Mouse (Mus musculus) CH12.LX (cell line): Measurements from ENCODE around the gene Kif17. TPM values are rescaled to one million over a fixed set of nuclear protein-coding genes. Genes with fewer than 3 reads are reported as not detected.

Experiments
- DNase-seq: peaks from one replicate; pipeline ENCODE4 v3.0.0-alpha.2; 2013; ENCODE audit errors: extremely low read depth
- H3K27ac ChIP-seq: 2 replicates; pipeline ENCODE4 v1.5.1; 2012; ENCODE audit warnings: low read depth, mild to moderate bottlenecking, control low read depth, moderate library complexity; ENCODE audit not compliant: insufficient read depth
- H3K27me3 ChIP-seq: replicated peaks from 2 replicates; pipeline ENCODE3; 2012; ENCODE audit warnings: inconsistent platforms
- H3K36me3 ChIP-seq, 2 experiments: replicated peaks in 1 of 2; 2 replicates each; pipeline versions ENCODE3 to v1.6.1; 2012; ENCODE audit warnings: inconsistent platforms in 1 of 2, low read length in 1 of 2, mild to moderate bottlenecking in 1 of 2, mixed read lengths in 1 of 2, moderate library complexity in 1 of 2; ENCODE audit not compliant: control insufficient read depth in 1 of 2, insufficient read depth in 1 of 2
- H3K4me1 ChIP-seq, 2 experiments: 2 replicates each; pipeline ENCODE4 v1.6.1; 2012; ENCODE audit warnings: inconsistent platforms in 1 of 2, moderate library complexity in 1 of 2; ENCODE audit not compliant: insufficient read depth in 2 of 2, control insufficient read depth in 1 of 2
- H3K4me2 ChIP-seq: 2 replicates; pipeline ENCODE4 v1.6.1; 2012; ENCODE audit warnings: low read depth, mild to moderate bottlenecking, control low read depth; ENCODE audit not compliant: poor library complexity, insufficient read depth, severe bottlenecking
- H3K4me3 ChIP-seq, 3 experiments: fragments of 150-350 bp in 1 of 3; sonication (generic) in 1 of 3; replicated peaks in 1 of 3; 2 replicates each; pipeline versions ENCODE3 to v1.5.1; 2011 to 2012; ENCODE audit warnings: low read depth in 2 of 3, low read length in 2 of 3, mild to moderate bottlenecking in 2 of 3, moderate library complexity in 2 of 3, control low read depth in 1 of 3, improper control_type of control experiment in 1 of 3, inconsistent platforms in 1 of 3, mixed read lengths in 1 of 3; ENCODE audit not compliant: poor library complexity in 1 of 3
- H3K79me2 ChIP-seq: replicated peaks from 2 replicates; pipeline ENCODE4 v1.6.1; 2012; ENCODE audit warnings: mild to moderate bottlenecking, moderate library complexity; ENCODE audit not compliant: control insufficient read depth, poor library complexity, insufficient read depth, severe bottlenecking; ENCODE audit errors: extremely low read depth
- H3K9ac ChIP-seq: 2 replicates; pipeline ENCODE4 v1.6.1; 2012; ENCODE audit warnings: low read depth, mild to moderate bottlenecking, control low read depth, moderate library complexity; ENCODE audit not compliant: insufficient read depth
- H3K9me3 ChIP-seq: replicated peaks from 2 replicates; pipeline ENCODE3; 2012; ENCODE audit warnings: low read length, inconsistent platforms, mixed read lengths
- CHD1 ChIP-seq: IDR thresholded peaks from 2 replicates; pipeline ENCODE4 v1.6.1; 2012; ENCODE audit warnings: low read depth, low read length, improper control_type of control experiment, inconsistent platforms
- E2F4 ChIP-seq: IDR thresholded peaks from 2 replicates; pipeline ENCODE4 v1.6.1; 2011; ENCODE audit warnings: low read depth, low read length, improper control_type of control experiment; ENCODE audit not compliant: insufficient replicate concordance
- ELF1 ChIP-seq: IDR thresholded peaks from 2 replicates; pipeline ENCODE4 v1.6.1; 2014; ENCODE audit warnings: low read depth, mild to moderate bottlenecking, inconsistent platforms, low read length, improper control_type of control experiment
- EP300 ChIP-seq: IDR thresholded peaks from 2 replicates; pipeline ENCODE4 v1.6.1; 2011; ENCODE audit warnings: low read length, improper control_type of control experiment
- ETS1 ChIP-seq: conservative IDR thresholded peaks from 2 replicates; pipeline ENCODE4 v1.6.1; 2012; ENCODE audit warnings: low read depth, mild to moderate bottlenecking, inconsistent platforms, low read length, improper control_type of control experiment, moderate library complexity
- IRF4 ChIP-seq: IDR thresholded peaks from 2 replicates; pipeline ENCODE4 v1.6.1; 2014; ENCODE audit warnings: low read depth, mild to moderate bottlenecking, inconsistent platforms, low read length, improper control_type of control experiment
- JUN ChIP-seq: IDR thresholded peaks from 2 replicates; pipeline ENCODE4 v1.6.1; 2011; ENCODE audit warnings: low read depth, mild to moderate bottlenecking, low read length, improper control_type of control experiment, moderate library complexity; ENCODE audit not compliant: insufficient read depth
- KAT2A ChIP-seq: IDR thresholded peaks from 2 replicates; pipeline ENCODE4 v1.6.1; 2012; ENCODE audit warnings: low read length, improper control_type of control experiment, inconsistent platforms; ENCODE audit not compliant: insufficient replicate concordance
- MAX ChIP-seq: IDR thresholded peaks from 2 replicates; pipeline ENCODE4 v1.6.1; 2011; ENCODE audit warnings: low read length, improper control_type of control experiment
- MAZ ChIP-seq: IDR thresholded peaks from 2 replicates; pipeline ENCODE4 v1.6.1; 2012; ENCODE audit warnings: low read depth, mild to moderate bottlenecking, inconsistent platforms, low read length, improper control_type of control experiment, moderate library complexity
- MEF2A ChIP-seq: IDR thresholded peaks from 2 replicates; pipeline ENCODE4 v1.6.1; 2014; ENCODE audit warnings: low read depth, mild to moderate bottlenecking, inconsistent platforms, low read length, improper control_type of control experiment, borderline replicate concordance
- MXI1 ChIP-seq: IDR thresholded peaks from 2 replicates; pipeline ENCODE4 v1.6.1; 2011; ENCODE audit warnings: mild to moderate bottlenecking, low read depth, low read length, improper control_type of control experiment
- NRF1 ChIP-seq: IDR thresholded peaks from 2 replicates; pipeline ENCODE4 v1.6.1; 2014; ENCODE audit warnings: low read depth, mild to moderate bottlenecking, inconsistent platforms, low read length, improper control_type of control experiment, moderate library complexity
- POLR2A ChIP-seq: IDR thresholded peaks from 2 replicates; pipeline ENCODE4 v1.6.1; 2011; ENCODE audit warnings: low read depth, mild to moderate bottlenecking, improper control_type of control experiment, low read length
- POLR2AphosphoS2 ChIP-seq: IDR thresholded peaks from 2 replicates; pipeline ENCODE4 v1.6.1; 2011; ENCODE audit warnings: low read depth, low read length, improper control_type of control experiment
- RAD21 ChIP-seq: IDR thresholded peaks from 2 replicates; pipeline ENCODE4 v1.6.1; 2011; ENCODE audit warnings: low read depth, mild to moderate bottlenecking, low read length, improper control_type of control experiment, moderate library complexity
- SIN3A ChIP-seq: IDR thresholded peaks from 2 replicates; pipeline ENCODE4 v1.6.1; 2012; ENCODE audit warnings: low read length, improper control_type of control experiment, inconsistent platforms
- SMC3 ChIP-seq: IDR thresholded peaks from 2 replicates; pipeline ENCODE4 v1.6.1; 2011; ENCODE audit warnings: low read depth, low read length, improper control_type of control experiment
- UBTF ChIP-seq: IDR thresholded peaks from 2 replicates; pipeline ENCODE4 v1.6.1; 2012; ENCODE audit warnings: low read depth, mild to moderate bottlenecking, inconsistent platforms, low read length, improper control_type of control experiment, moderate library complexity
- ZNF384 ChIP-seq: IDR thresholded peaks from 2 replicates; pipeline ENCODE4 v1.6.1; 2012; ENCODE audit warnings: low read depth, low read length, improper control_type of control experiment, inconsistent platforms
- dilution Hi-C: fragments of 300-500 bp; cut with MboI; formaldehyde crosslinking; loops from 2 replicates; pipeline ENCODE4 v1.14.3; 2020; ENCODE audit warnings: low sequenced_read_pairs; ENCODE audit not compliant: extremely low pct_unique_long_range_greater_than_20kb, extremely low pct_ligation_motif_present
- in situ Hi-C: fragments of 300-500 bp; cut with MboI; formaldehyde crosslinking; loops from 3 replicates; pipeline ENCODE4 v1.14.3; 2019; ENCODE audit warnings: low sequenced_read_pairs, low pct_ligation_motif_present, low pct_unique_long_range_greater_than_20kb, mixed read lengths
- polyA plus RNA-seq: library from polyadenylated mRNA; unstranded; fragments of >175 nt; gene quantifications from 2 replicates; pipeline ENCODE4 v1.2.1, GENCODE M21; 2012; ENCODE audit warnings: low read depth; ENCODE audit not compliant: insufficient read length
- total RNA-seq, 2 experiments: library from RNA; depleted of rRNA; stranded (reverse); fragments of 300-350 nt in 1 of 2; fragments of >200 nt in 1 of 2; gene quantifications; 2 replicates each; pipeline ENCODE4 v1.2.3; 2012 to 2014

Gene Kif17
- total and polyA plus RNA-seq, 3 experiments, result 0.17 to 1.5 (median 0.55) TPM

DNA sequence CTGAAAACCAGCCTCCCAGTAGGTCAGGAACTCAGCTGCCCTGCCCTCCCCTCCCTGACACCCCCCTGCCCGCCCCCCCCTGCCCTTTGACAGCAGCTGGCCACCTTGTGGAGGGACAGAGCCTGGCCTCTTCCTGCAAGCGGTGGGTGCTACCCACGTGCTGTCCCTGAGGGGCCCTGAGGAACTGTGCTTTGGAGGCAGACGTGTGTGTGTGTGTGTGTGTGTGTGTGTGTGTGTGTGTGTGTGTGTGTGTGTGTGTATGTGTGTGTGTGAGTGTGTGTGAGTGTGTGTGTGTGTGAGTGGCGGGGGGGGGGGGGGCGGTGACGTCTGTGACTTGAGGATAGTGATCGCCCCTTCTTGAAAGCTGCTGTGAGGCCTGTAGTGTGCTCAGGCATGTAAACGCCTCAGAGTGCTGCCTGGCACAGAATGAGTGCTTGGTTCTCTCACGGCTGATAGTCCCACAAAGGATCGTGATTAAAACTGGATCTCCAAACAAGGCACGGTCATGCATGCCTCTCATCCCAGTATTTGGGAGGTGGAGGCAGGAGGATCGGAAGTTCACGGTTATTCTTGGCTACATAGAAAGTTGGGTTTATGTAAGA, 43.8 kb downstream of the Kif17 start:
- no peak overlapping the region for H3K4me3 ChIP-seq
- H3K27me3 ChIP-seq, result peaks cover 8% of the 10 kb centered on the region
- peaks cover 9 to 27% of the 10 kb centered on the region in 2 experiments for H3K4me1 ChIP-seq
- H3K27ac ChIP-seq, result no peak overlapping the region
- no peaks in the 10 kb centered on the region for H3K79me2 ChIP-seq
- TF ChIP-seq E2F4, result no peak
- TF ChIP-seq SMC3, result no peak
- TF ChIP-seq MAZ, result no peak
- no peak for TF ChIP-seq EP300
- TF ChIP-seq CHD1, result no peak
- TF ChIP-seq POLR2A, result no peak
- no peak for TF ChIP-seq RAD21
- no peak for TF ChIP-seq NRF1
- no peak for TF ChIP-seq POLR2AphosphoS2
- no peak for TF ChIP-seq JUN
- no peak for TF ChIP-seq IRF4
- no peak for TF ChIP-seq SIN3A
- no peak for TF ChIP-seq ZNF384
- TF ChIP-seq MAX, result no peak
- TF ChIP-seq UBTF, result no peak
- no peak for TF ChIP-seq MXI1
- TF ChIP-seq ELF1, result no peak
- no peak for TF ChIP-seq ETS1
- dilution Hi-C loops (no loop called here), in situ Hi-C loops (no loop called here)
- DNase-seq, result no peak
- H3K4me2 ChIP-seq, result no peak overlapping the region
- H3K9ac ChIP-seq, result no peak overlapping the region
- H3K9me3 ChIP-seq, result no peaks in the 10 kb centered on the region
- H3K36me3 ChIP-seq, result no peaks in the 10 kb centered on the region

GRCm38 (mm10) chr4:138301271-138301780, 51.1 kb downstream of the Kif17 start:
- Histone ChIP-seq H3K9me3 (peaks cover 5% of the 10 kb centered on the region), H3K27ac (no peak overlapping the region), H3K36me3 (peaks cover 0 to 5% of the 10 kb centered on the region in 2 experiments), H3K4me3 (no peak overlapping the region), H3K27me3 (peaks cover 8% of the 10 kb centered on the region), H3K4me2 (no peak overlapping the region), H3K9ac (no peak overlapping the region), H3K79me2 (peaks cover 13% of the 10 kb centered on the region), H3K4me1 (peaks cover 4 to 22% of the 10 kb centered on the region in 2 experiments)
- no peak for DNase-seq
- dilution Hi-C loops, result no loop called here
- TF ChIP-seq CHD1 (no peak), KAT2A (no peak), MEF2A (no peak), RAD21 (no peak)
- in situ Hi-C loops, result loop anchor here (25.0 kb wide), 1 partner anchor 339 kb away; no protein-coding TSS in a partner anchor
